Mouse (Mus musculus): ENCODE data around the gene Gimap3. TPM values are rescaled to one million over a fixed set of nuclear protein-coding genes. Genes with fewer than 3 reads are reported as not detected.

The Gimap3 gene
- total RNA-seq, 2 experiments from 2014 or later = not detected

GRCm38 (mm10) chr6:48745959-48746889 is 24.4 kb downstream of the Gimap3 start, which contains the start of gene Gimap5:
Gene Gimap5, plus strand, starts transcription at chr6:48746197.
- peak; percentile 80 for ATAC-seq (replicated peaks; ENCODE audit: poor library complexity, severe bottlenecking)

- no peak for ATAC-seq (replicated peaks; ENCODE audit: poor library complexity, severe bottlenecking)
These were observed 25.2 kb downstream of the Gimap3 start for GRCm38 (mm10) chr6:48745490-48745889.

GRCm38 (mm10) chr6:48742422-48743351 is 28.0 kb downstream of the Gimap3 start:
- no peak for ATAC-seq (replicated peaks; ENCODE audit: poor library complexity, severe bottlenecking)

GRCm38 (mm10) chr6:48741711-48742206 is 28.9 kb downstream of the Gimap3 start:
- no peak for ATAC-seq (replicated peaks; ENCODE audit: poor library complexity, severe bottlenecking)

GRCm38 (mm10) chr6:48741273-48741672 is 29.4 kb downstream of the Gimap3 start:
- peak; percentile 26 for ATAC-seq (replicated peaks; ENCODE audit: poor library complexity, severe bottlenecking)

GRCm38 (mm10) chr6:48740501-48741169 is 30.0 kb downstream of the Gimap3 start:
- ATAC-seq (replicated peaks; ENCODE audit: poor library complexity, severe bottlenecking) = no peak

- no peak for ATAC-seq (replicated peaks; ENCODE audit: poor library complexity, severe bottlenecking)
These were observed 30.9 kb downstream of the Gimap3 start for GRCm38 (mm10) chr6:48739780-48740055.

- ATAC-seq (replicated peaks; ENCODE audit: poor library complexity, severe bottlenecking) = peak; percentile 53
These were observed 31.5 kb downstream of the Gimap3 start, which contains the start of gene Gimap1 for GRCm38 (mm10) chr6:48738961-48739779. Gene Gimap1, plus strand, starts transcription at chr6:48739054.

GRCm38 (mm10) chr6:48737688-48738087 is 33.0 kb downstream of the Gimap3 start:
- no peak for ATAC-seq (replicated peaks; ENCODE audit: poor library complexity, severe bottlenecking)

- ATAC-seq (replicated peaks; ENCODE audit: poor library complexity, severe bottlenecking) = peak; percentile 69
These were observed 33.6 kb downstream of the Gimap3 start for GRCm38 (mm10) chr6:48737053-48737452.

GRCm38 (mm10) chr6:48733660-48734059 is 37.0 kb downstream of the Gimap3 start:
- ATAC-seq (replicated peaks; ENCODE audit: poor library complexity, severe bottlenecking) = no peak

- ATAC-seq (replicated peaks; ENCODE audit: poor library complexity, severe bottlenecking) = no peak
These were observed 37.8 kb downstream of the Gimap3 start for GRCm38 (mm10) chr6:48732864-48733304.

- peak; percentile 40; the same call in 1 of the 2 replicates for ATAC-seq (replicated peaks; ENCODE audit: poor library complexity, severe bottlenecking)
These were observed 42.9 kb downstream of the Gimap3 start for GRCm38 (mm10) chr6:48727761-48728160.

- no peak for ATAC-seq (replicated peaks; ENCODE audit: poor library complexity, severe bottlenecking)
These were observed 45.2 kb downstream of the Gimap3 start for GRCm38 (mm10) chr6:48725476-48725875.

- ATAC-seq (replicated peaks; ENCODE audit: poor library complexity, severe bottlenecking) = no peak
These were observed 47.2 kb downstream of the Gimap3 start for GRCm38 (mm10) chr6:48723468-48723867.

- no peak for ATAC-seq (replicated peaks; ENCODE audit: poor library complexity, severe bottlenecking)
These were observed 50.3 kb downstream of the Gimap3 start for GRCm38 (mm10) chr6:48720326-48720725.

- ATAC-seq (replicated peaks; ENCODE audit: poor library complexity, severe bottlenecking) = peak; percentile 58
These were observed 52.2 kb downstream of the Gimap3 start, which contains the start of the genes Gm28053 and Gimap7 for GRCm38 (mm10) chr6:48718455-48718854. Gene Gm28053, plus strand, starts transcription at chr6:48718607. Gene Gimap7, plus strand, starts transcription at chr6:48718621.
